Mouse (Mus musculus) heart, embryonic 10.5 days (tissue): Measurements from ENCODE around the gene Pbx4. TPM values are rescaled to one million over a fixed set of nuclear protein-coding genes. Genes with fewer than 3 reads are reported as not detected.
A peak's percentile ranks its signal among the peaks of the same experiment; 100 is the strongest.

Experiments used
- DNase-seq: peaks from one replicate; pipeline ENCODE4 v3.0.0-alpha.2; 2017; ENCODE audit warnings: low spot score
- H3K27ac ChIP-seq: fragments of 300-500 bp; sonication (generic); 2 replicates; pipeline ENCODE4 v1.5.1; 2016; ENCODE audit warnings: mild to moderate bottlenecking
- H3K27me3 ChIP-seq: fragments of 300-500 bp; sonication (generic); 2 replicates; pipeline ENCODE4 v1.6.1; 2016; ENCODE audit warnings: mild to moderate bottlenecking; ENCODE audit not compliant: poor library complexity, insufficient read depth, severe bottlenecking
- H3K36me3 ChIP-seq: fragments of 300-500 bp; sonication (generic); 2 replicates; pipeline ENCODE4 v1.6.1; 2016; ENCODE audit warnings: mild to moderate bottlenecking, moderate library complexity
- H3K4me1 ChIP-seq: fragments of 300-500 bp; sonication (generic); 2 replicates; pipeline ENCODE4 v1.6.1; 2016; ENCODE audit warnings: mild to moderate bottlenecking
- H3K4me3 ChIP-seq: fragments of 300-500 bp; sonication (generic); 2 replicates; pipeline ENCODE4 v1.5.1; 2016; ENCODE audit warnings: mild to moderate bottlenecking, moderate library complexity
- H3K9me3 ChIP-seq: fragments of 300-500 bp; sonication (generic); 2 replicates; pipeline ENCODE4 v1.6.1; 2016; ENCODE audit warnings: mild to moderate bottlenecking, moderate library complexity
- WGBS: fragments of 180-500 bp; shearing (Covaris S2); methylation state at CpG from one replicate; pipeline ENCODE4 v1.1.7; 2016; 5-methylcytosine and 5-hydroxymethylcytosine counted together
- polyA plus RNA-seq: library from polyadenylated mRNA; unstranded; fragments of >200 nt; fragmentation: Nextera tagmentation; extraction: Ambion mirVana; gene quantifications from 2 replicates; pipeline ENCODE4 v1.2.1, GENCODE M21; 2016

The Pbx4 gene
- polyA plus RNA-seq, 1 experiment from 2014 or later: 6.3 TPM

GRCm38 (mm10) chr8:69801796-69802195 lies 30.5 kb upstream of the Pbx4 start:
- peaks cover 98% of the 10 kb centered on the region for H3K36me3 ChIP-seq

GRCm38 (mm10) chr8:69802216-69802615 lies 30.1 kb upstream of the Pbx4 start:
- Histone ChIP-seq H3K4me1 (no peaks in the 10 kb centered on the region), H3K4me3 (no peak overlapping the region), H3K27me3 (no peaks in the 10 kb centered on the region), H3K36me3 (peaks cover 98% of the 10 kb centered on the region), H3K9me3 (no peaks in the 10 kb centered on the region), H3K27ac (no peak overlapping the region)
- no peak for DNase-seq

More at GRCm38 (mm10) chr8:69801796-69802195, 30.5 kb upstream of the Pbx4 start:
- DNase-seq: no peak
- H3K4me1 ChIP-seq: no peaks in the 10 kb centered on the region
- WGBS: 92% methylated on average over 4 of the region's 4 CpGs
- H3K27me3 ChIP-seq: no peaks in the 10 kb centered on the region
- H3K9me3 ChIP-seq: no peaks in the 10 kb centered on the region
- H3K4me3 ChIP-seq: no peak overlapping the region
- H3K27ac ChIP-seq: no peak overlapping the region

GRCm38 (mm10) chr8:69803366-69803765 lies 28.9 kb upstream of the Pbx4 start:
- Histone ChIP-seq H3K27me3 (no peaks in the 10 kb centered on the region), H3K27ac (no peak overlapping the region), H3K9me3 (no peaks in the 10 kb centered on the region), H3K4me1 (peaks cover 3% of the 10 kb centered on the region), H3K4me3 (no peak overlapping the region), H3K36me3 (peaks cover 98% of the 10 kb centered on the region)
- DNase-seq: no peak
- WGBS: 93% methylated on average over 7 of the region's 7 CpGs

GRCm38 (mm10) chr8:69804537-69804936 lies 27.8 kb upstream of the Pbx4 start:
- Histone ChIP-seq H3K36me3 (peaks cover 86% of the 10 kb centered on the region), H3K4me1 (peaks cover 15% of the 10 kb centered on the region), H3K4me3 (no peak overlapping the region), H3K27me3 (no peaks in the 10 kb centered on the region), H3K27ac (no peak overlapping the region), H3K9me3 (no peaks in the 10 kb centered on the region)
- 91% methylated on average over 6 of the region's 6 CpGs for WGBS
- DNase-seq: no peak

- Histone ChIP-seq H3K4me3 (no peak overlapping the region), H3K27ac (no peak overlapping the region), H3K4me1 (peaks cover 20% of the 10 kb centered on the region), H3K36me3 (peaks cover 81% of the 10 kb centered on the region), H3K9me3 (no peaks in the 10 kb centered on the region), H3K27me3 (no peaks in the 10 kb centered on the region)
- 95% methylated on average over 10 of the region's 10 CpGs for WGBS
- DNase-seq: no peak
Observed at GRCm38 (mm10) chr8:69805086-69805485, 27.2 kb upstream of the Pbx4 start.

GRCm38 (mm10) chr8:69805491-69805890 lies 26.8 kb upstream of the Pbx4 start:
- H3K4me3 ChIP-seq: no peak overlapping the region
- 92% methylated on average over 9 of the region's 9 CpGs for WGBS

GRCm38 (mm10) chr8:69807236-69807635 lies 25.1 kb upstream of the Pbx4 start:
- Histone ChIP-seq H3K9me3 (no peaks in the 10 kb centered on the region), H3K4me1 (peaks cover 22% of the 10 kb centered on the region), H3K27me3 (no peaks in the 10 kb centered on the region), H3K36me3 (peaks cover 78% of the 10 kb centered on the region), H3K27ac (no peak overlapping the region), H3K4me3 (no peak overlapping the region)
- DNase-seq: no peak
- 89% methylated on average over 5 of the region's 5 CpGs for WGBS

More at GRCm38 (mm10) chr8:69805491-69805890, 26.8 kb upstream of the Pbx4 start:
- H3K4me1 ChIP-seq: peaks cover 22% of the 10 kb centered on the region
- no peak overlapping the region for H3K27ac ChIP-seq
- no peaks in the 10 kb centered on the region for H3K27me3 ChIP-seq
- no peaks in the 10 kb centered on the region for H3K9me3 ChIP-seq
- DNase-seq: no peak
- H3K36me3 ChIP-seq: peaks cover 78% of the 10 kb centered on the region

- WGBS: 6% methylated on average over 28 of the region's 28 CpGs
- H3K9me3 ChIP-seq: no peaks in the 10 kb centered on the region
- H3K36me3 ChIP-seq: peaks cover 68% of the 10 kb centered on the region
- peak; percentile 92 for DNase-seq
- peaks cover 22% of the 10 kb centered on the region for H3K4me1 ChIP-seq
- H3K4me3 ChIP-seq: peak within 1 kb of the TSS; percentile 67
- no peaks in the 10 kb centered on the region for H3K27me3 ChIP-seq
- peak within 1 kb of the TSS; percentile 83 for H3K27ac ChIP-seq
Observed at GRCm38 (mm10) chr8:69808094-69808863, 24.0 kb upstream of the Pbx4 start, which contains the start of gene Gmip. TSS of gene Gmip (plus strand) at chr8:69808679.

- no peak for DNase-seq
- Histone ChIP-seq H3K4me3 (peak overlapping the region; percentile 67), H3K27me3 (no peaks in the 10 kb centered on the region), H3K4me1 (peaks cover 22% of the 10 kb centered on the region), H3K9me3 (no peaks in the 10 kb centered on the region), H3K36me3 (peaks cover 68% of the 10 kb centered on the region), H3K27ac (peak overlapping the region; percentile 83)
- 2% methylated on average over 23 of the region's 23 CpGs for WGBS
Observed at GRCm38 (mm10) chr8:69808864-69809403, 23.4 kb upstream of the Pbx4 start.

- Histone ChIP-seq H3K36me3 (peaks cover 70% of the 10 kb centered on the region), H3K9me3 (no peaks in the 10 kb centered on the region), H3K4me3 (peak overlapping the region; percentile 67), H3K4me1 (peaks cover 22% of the 10 kb centered on the region), H3K27ac (no peak overlapping the region), H3K27me3 (no peaks in the 10 kb centered on the region)
- no peak for DNase-seq
- WGBS: 45% methylated on average over 3 of the region's 3 CpGs
Observed at GRCm38 (mm10) chr8:69809820-69810219, 22.5 kb upstream of the Pbx4 start.

- peaks cover 14% of the 10 kb centered on the region for H3K4me1 ChIP-seq
- no peaks in the 10 kb centered on the region for H3K9me3 ChIP-seq
- no peak overlapping the region for H3K4me3 ChIP-seq
- WGBS: 82% methylated on average over 2 of the region's 2 CpGs
- no peaks in the 10 kb centered on the region for H3K27me3 ChIP-seq
- H3K27ac ChIP-seq: no peak overlapping the region
- DNase-seq: no peak
- peaks cover 72% of the 10 kb centered on the region for H3K36me3 ChIP-seq
Observed at GRCm38 (mm10) chr8:69814881-69815280, 17.4 kb upstream of the Pbx4 start.

- no peaks in the 10 kb centered on the region for H3K9me3 ChIP-seq
- no peak for DNase-seq
- H3K27ac ChIP-seq: no peak overlapping the region
- peaks cover 11% of the 10 kb centered on the region for H3K4me1 ChIP-seq
- H3K36me3 ChIP-seq: peaks cover 72% of the 10 kb centered on the region
- no peaks in the 10 kb centered on the region for H3K27me3 ChIP-seq
- WGBS: 93% methylated on average over 4 of the region's 4 CpGs
- no peak overlapping the region for H3K4me3 ChIP-seq
Observed at GRCm38 (mm10) chr8:69815396-69815795, 16.9 kb upstream of the Pbx4 start.

- Histone ChIP-seq H3K27me3 (no peaks in the 10 kb centered on the region; the same call in 1 of the 2 replicates), H3K27ac (no peak overlapping the region), H3K4me1 (peaks cover 43% of the 10 kb centered on the region), H3K36me3 (peaks cover 44% of the 10 kb centered on the region), H3K4me3 (no peak overlapping the region), H3K9me3 (no peaks in the 10 kb centered on the region)
- DNase-seq: no peak
- 74% methylated on average over 9 of the region's 9 CpGs for WGBS
Observed at GRCm38 (mm10) chr8:69820466-69820865, 11.8 kb upstream of the Pbx4 start.
